Mouse (Mus musculus): ENCODE data around the gene Fgfr1op2. TPM values are rescaled to one million over a fixed set of nuclear protein-coding genes. Genes with fewer than 3 reads are reported as not detected.
A peak's percentile ranks its signal among the peaks of the same experiment; 100 is the strongest.

Fgfr1op2 gene
- total RNA-seq, 2 experiments from 2014 or later = 78.3 to 80.9 TPM

DNA sequence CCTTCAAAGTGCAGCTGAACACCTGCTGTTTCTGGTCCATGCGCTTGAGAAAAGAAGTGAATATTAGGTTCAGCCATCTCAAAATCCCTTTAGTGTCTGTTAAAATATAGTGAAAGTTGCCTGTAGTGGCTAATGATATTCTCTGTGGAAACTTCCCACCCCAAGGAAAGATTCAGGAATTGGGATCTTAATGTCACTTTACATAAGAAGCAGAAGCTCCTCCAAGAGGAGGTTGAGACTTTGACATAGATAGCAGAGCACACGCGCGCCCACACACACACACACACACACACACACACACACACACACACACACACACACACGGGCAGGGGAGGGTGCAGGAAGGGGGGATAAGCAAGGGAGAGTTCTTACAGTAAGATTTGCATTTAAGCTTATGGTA is 8.1 kb downstream of the Fgfr1op2 start:
- no peak for DNase-seq (ENCODE audit: low spot score in 2 of 2)

DNA sequence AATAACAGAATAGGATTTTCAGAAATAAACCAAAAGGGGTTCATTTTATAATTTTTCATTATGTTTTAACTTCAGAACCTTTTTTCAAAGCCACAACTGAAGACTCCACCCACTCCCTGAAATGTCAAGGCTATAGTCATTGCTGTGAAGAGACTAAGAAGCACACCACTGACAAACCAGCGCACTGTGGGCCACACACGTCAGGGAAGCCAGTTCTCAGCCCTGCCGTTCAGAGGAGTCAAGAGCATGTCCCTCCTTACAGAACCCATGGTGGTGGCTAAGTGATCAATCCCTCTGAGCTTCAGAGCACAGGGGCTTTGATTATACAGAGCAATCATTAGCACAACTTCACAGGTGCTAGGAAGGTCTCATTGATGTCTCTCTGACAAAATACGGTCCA is 25.6 kb downstream of the Fgfr1op2 start:
- DNase-seq (ENCODE audit: low spot score in 2 of 2) = no peak

DNA sequence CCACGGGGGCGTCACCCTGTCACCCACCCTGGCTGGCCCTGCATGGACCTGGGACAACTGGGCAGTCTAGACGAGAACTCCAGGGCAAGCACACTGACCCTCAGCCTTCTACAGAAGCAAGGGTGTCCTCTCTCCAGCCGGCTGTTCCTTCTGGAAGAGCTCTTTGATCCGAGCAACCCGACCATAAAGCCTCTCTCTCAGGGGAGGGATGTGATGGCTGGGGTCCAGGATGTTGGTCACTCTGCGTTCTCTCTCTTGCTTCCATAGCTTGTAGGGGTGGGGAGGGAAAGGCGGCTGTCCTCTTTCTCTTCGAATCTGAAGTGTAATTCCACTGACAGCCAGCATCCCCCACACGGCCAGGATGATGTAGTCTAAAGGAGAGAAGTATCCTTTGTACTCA is 26.6 kb downstream of the Fgfr1op2 start:
- no peak for DNase-seq (ENCODE audit: low spot score in 2 of 2)

DNA sequence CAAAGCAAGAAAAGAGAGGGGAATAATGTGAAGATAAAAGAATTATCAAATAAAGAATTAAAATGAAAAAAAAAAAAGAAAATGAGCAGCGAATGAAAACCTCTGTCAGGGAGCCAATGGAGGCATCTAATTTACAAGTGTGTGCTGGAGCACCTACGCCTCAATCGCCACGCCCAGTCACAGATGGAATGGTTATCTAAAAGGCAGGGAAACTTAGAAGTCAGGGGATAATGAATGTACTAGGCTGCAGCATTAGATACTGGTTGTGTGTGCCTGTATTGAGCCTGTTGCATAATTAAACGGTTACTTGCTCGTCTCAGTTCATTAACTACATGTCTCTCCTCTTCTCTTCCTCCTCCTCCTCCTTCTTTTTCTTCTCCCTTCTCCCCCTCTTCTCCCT is 34.4 kb downstream of the Fgfr1op2 start:
- DNase-seq (ENCODE audit: low spot score in 2 of 2) = no peak

DNA sequence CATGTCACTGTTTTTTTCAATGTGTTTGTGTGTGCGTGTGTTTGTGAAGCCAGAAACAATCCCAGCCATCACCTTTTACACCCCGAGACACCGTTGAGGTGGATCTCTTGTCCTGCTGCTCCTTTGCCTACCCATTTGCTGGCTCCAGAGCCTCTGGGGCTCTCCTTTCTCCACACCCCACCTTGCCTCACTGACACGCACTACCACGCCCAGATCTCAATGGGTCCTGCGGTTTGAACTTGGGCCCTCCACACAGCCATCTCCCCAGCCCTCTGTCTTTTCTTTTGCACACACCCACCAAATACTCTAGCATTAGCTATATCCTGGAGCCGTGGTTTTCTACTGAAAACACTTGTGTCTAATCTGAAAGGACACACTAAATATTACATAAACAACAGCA is 34.9 kb downstream of the Fgfr1op2 start:
- DNase-seq (ENCODE audit: low spot score in 2 of 2) = no peak

DNA sequence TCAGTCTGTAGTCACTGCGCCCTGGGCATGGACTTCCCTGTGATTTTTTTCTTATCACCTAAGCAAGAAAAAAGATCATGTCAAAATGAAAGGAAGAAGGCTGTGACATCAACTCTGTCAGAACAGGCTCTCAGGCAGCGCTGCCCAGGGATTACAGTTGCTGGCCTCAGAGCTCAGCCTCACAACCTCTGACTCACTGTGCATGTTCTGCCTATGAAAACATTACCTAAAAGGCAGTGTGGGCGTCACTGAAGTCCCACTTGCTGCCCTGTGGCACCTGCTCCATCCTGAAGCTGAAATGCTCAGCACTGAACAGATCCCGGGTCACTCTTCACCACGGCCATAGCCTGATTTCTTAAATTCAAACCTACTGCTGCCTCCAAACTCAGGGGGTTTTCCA is 35.7 kb downstream of the Fgfr1op2 start:
- no peak for DNase-seq (ENCODE audit: low spot score in 2 of 2)

DNA sequence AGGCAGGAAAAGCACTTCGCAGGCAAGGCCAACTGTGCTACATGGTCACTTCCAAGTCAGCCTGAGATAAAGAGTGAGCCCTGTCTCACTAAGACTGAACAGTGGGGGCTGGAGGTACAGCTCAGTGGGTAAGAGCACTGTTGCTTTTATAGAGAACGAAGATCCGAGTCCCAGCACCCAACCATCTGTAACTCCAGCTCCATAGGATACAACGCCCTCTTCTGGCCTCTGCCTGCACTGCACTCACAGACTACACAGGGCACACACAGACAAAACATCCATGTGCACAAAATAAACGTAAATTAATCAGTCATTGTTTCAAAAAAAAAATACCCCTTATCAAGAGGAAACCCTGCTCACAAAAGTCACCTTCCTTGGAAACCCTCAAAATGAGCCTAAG is 36.9 kb downstream of the Fgfr1op2 start:
- no peak for DNase-seq (ENCODE audit: low spot score in 2 of 2)

DNA sequence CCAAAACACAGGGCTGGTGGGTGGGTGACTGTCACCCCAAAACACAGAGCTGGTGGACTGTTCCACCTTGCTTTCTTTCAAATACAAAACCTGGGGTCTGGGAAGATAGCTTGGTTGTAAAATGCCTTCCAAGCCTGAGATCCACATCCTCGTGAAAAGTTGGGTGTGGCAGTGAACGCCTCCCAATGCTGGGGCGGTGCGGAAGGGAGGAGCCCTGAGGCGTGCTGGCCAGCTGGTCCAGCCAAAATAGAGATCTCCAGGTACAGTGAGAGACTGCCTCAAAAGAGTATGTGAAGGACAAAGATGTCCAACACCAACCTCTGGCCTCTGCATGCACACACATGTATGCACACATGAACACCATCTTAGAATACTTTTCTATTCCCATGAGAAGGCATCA is 37.5 kb downstream of the Fgfr1op2 start:
- no peak for DNase-seq (ENCODE audit: low spot score in 2 of 2)

DNA sequence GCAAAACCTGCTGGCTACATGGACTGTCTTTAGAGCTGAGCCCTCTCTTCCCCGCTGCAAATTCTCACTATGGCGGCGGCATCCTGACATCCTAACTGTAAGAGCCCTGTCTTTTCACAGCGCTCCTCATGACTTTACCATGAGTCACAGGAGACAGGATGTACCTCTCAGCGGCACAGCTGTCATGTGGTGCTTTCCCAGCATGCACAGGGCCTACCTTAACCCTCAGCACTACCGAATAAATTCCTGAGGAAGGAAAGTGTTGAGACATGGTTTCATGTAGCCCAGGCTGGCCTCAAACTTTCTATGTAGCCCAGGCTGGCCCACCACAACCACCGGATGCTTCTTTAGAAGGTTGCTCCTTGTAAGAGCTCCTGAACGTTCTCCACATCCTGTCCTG is 38.9 kb downstream of the Fgfr1op2 start:
- no peak for DNase-seq (ENCODE audit: low spot score in 2 of 2)

DNA sequence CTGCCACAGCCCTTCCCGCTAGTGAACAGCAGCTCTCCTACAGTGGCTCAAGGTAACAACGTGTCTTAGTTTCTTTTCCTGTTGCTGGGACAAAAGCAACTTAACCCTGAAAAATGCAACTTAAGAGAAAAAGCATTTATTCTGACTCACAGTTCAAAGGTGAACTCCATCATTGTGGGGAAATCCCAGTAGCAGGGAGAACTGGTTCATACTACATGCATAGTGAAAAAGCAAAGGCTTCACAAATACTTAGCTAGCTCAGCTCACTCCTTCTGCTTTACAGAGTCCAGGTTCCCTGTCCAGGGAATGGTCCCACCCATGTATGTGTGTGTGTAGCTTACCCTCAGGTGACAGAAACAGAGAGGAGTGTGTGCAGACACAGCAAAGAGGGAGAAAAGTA is 39.7 kb downstream of the Fgfr1op2 start:
- DNase-seq (ENCODE audit: low spot score in 2 of 2) = no peak

DNA sequence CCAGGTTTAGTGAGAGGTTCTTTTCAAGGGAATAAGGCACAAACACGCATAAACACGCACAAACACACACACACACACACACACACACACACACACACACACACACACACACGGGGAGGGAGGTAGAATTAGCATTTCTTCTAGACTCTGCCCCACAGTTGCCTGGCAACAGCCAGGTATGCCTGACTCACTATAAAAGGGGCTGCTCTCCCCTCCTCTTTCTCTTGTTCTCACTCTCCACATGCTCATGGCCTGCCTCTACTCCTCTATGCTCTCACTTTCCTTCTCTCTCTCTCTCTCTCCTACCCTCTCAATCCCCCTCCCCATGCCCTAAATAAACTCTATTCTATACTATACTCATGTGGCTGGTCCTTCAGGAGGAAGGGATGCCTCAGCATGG is 51.1 kb downstream of the Fgfr1op2 start:
- DNase-seq (ENCODE audit: low spot score in 2 of 2) = no peak

DNA sequence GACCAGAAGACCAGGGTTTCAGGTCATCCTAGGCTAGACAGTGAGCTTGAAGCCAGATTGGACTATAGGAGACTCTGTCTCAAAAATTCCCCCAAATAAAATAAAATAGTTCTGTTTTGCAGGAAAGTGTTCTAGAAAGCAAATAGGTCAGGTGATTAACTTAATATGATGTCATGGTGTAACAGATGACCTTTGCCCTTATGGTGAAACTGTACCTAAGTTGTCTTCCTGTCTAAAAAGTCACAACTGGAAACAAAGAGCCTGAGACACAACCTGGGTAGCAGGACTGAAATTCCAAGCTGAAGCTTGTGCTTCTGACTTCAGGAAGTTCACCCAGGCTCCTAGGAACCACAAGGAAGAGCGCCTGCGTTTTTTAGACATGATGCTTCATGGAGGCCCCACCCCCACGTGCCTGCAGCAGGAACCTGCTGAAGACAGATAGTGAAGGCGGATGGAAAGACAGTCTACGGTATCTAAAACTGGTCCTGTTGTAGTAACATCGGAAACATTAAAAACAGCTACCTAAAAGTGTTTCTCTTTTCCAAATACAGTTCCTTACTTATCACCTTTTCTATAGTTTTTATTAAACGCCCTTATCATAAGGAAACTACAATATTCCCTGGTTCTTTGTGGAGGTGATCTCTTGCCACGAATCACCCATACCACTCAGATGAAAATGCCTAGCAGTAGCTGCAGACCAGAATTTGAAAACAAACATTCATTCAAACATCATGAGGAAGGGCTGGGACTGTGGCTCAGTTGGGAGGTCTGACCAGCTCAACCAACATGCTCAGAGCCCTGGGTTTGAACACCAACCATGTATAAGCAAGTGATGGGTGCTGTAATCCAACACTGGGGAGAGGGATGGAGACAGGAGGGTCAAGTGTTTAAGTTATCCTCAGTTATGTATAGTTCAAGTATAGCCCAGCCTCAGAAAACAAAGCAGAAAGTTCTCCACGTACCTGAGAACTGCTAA is 53.1 kb downstream of the Fgfr1op2 start:
- DNase-seq (ENCODE audit: low spot score in 2 of 2) = no peak

DNA sequence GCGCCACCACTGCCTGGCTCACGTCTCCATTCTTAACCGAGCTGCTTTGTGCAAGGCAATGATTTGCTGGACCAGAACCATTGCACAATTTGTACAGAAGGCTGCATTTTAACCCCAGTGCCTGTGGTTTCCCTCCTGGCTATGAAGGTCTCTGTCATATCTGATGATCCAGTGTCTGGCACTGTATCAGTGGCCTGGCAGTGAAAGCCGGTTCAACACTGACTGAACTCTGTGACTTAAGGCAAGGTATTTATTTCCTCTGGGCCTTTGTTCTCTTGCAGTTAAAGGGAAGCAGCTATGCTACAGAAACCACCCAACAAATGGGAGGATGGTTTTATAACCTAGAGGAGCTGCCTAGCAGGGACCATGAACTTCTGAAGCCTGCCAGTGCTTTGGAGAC is 54.0 kb downstream of the Fgfr1op2 start:
- DNase-seq (ENCODE audit: low spot score in 2 of 2) = no peak

DNA sequence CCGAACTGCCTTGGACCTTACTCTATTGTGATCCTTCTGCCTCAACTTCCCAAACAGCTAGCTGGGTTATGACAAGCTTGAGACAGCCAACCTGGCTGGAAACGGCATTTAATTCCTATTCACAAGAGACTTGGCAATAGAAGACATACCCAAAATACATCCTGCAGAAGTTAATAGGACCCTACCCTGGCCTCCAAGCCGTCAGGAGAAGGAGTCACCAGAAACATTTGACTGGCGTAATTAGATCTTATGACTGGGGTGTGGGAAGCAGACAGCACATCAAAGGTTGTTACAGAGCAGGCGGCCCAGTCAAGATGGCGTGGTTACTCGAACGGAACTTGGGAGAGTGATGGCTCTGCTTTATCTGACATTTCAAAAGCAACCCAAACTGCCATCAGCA is 54.8 kb downstream of the Fgfr1op2 start:
- DNase-seq (ENCODE audit: low spot score in 2 of 2) = no peak

DNA sequence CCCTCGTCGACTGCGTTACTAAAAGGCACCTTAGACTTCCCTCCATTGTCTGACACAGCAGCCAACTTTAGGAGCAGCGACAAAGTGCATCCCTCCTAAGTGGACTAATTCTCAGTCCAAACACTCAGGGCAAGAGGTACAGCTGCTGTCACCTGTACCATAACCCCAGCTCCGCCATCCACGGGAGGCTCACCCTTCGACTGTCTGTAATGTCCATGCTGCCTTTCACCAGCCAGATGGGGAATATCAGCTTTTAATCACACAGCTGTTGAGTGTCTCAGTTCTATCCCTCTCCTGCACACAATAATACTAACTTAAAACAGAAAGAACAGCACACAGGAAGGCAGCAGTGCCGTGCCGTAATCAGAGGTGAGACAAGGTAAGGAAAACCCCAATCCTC is 55.4 kb downstream of the Fgfr1op2 start:
- DNase-seq (ENCODE audit: low spot score in 2 of 2) = no peak

DNA sequence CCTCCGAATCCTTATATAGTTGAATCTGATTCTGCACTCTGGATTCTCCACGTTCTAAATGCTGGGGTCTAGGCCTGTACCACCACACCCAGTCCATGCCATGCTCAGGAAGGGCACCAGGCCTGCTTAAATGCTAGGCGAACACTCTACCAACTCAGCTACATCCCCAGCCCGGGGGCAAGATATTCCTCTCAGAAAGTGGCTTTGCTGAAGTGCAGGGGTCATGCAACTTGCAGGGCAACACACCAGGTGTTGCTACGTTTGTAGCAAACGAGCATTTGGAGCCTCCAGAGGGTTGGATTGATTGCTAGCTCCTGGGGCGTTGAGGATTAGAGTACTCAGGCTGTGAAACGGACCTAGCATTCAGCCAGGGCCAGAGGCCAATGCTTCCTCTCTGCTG is 56.1 kb downstream of the Fgfr1op2 start:
- no peak for DNase-seq (ENCODE audit: low spot score in 2 of 2)

DNA sequence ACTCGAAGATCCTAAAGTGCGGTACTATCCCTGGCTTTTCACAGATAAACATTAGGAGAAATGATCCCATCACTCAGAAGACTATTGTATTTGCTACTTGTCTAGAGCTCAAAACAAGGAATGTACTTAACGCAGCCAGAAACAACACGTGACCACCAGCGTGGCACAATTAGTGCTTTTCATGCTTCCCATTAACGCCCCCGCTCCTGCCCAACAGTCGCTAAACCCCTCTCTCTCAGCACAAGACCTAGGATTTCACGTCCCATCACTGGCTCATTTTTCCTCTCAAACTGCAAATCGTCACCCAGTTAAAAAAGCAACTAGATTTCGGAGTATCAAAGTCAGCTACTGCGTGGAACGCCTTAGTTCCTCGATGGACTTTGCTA is 56.6 kb downstream of the Fgfr1op2 start:
- peak; percentile 41 to 59 for DNase-seq (ENCODE audit: low spot score in 2 of 2)

DNA sequence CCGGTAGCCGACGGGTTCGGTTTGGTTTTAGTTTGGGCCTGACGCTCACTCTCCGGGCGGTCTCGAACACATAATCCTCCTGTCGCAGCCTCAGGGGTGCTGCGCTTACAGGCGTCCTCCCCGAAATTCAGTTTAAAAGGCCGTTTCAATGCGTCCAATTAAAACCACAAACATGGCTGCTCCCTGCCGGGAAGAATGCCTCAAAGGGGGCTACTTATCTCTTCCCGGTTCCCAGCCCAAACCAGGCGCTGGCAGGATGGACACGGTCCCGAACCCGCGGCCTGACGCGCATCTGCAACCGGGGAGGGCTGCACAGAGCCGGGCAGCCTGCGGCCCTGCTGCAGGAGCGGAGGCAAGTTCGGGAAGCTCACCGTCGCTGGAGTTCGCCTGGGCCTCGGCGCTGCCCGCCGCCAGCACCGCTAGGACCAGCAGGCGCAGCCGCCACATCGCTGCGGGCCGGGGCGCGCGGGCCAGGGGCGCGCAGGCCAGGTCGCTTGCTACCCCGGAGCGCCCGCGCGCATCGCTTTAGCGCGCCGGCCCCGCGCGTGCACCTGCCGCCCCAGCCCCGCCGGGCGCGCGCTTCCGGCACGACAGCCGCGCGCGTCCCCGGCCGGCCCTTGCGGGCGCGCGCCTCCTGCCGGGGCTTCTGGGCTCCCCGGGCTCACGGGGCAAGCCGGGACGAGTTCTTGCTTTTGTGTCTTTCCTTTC is 57.2 kb downstream of the Fgfr1op2 start:
- DNase-seq (ENCODE audit: low spot score in 2 of 2) = peak; percentile 62 to 77

DNA sequence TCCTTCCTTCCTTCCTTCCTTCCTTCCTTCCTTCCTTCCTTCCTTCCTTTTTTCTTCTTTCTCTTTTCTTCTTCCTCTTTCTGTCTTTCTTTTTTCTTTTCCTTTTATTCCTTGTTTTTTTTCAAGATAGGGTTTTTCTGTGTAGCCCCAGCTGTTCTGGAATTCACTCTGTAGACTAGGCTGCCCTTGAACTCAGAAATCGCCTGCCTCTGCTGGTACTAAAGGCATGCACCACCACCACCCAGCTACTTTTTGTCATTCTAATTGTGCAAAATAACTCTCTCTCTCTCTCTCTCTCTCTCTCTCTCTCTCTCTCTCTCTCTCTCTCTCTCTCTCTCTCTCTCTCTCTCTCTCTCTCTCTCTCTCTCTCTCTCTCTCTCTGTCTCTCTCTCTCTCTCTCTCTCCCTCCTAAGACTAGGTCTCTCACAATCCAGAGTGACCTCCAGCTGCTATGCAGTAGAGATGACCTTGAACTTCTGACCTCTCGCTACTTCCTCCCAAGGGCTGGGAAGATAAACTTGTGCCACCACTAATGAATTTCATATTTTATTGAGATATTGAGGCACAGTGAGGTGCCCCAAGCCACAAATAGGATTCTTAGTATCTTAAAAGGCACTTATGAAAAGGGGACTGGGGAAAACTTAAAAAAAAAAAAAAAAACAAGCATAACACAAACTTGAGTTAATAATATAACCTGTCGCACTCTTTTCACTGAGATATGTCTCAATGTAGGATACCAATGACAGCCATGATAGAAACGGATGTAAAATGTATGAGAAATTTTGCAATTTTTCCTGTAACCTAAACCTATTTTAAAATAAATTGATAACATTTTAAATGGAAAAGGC is 58.0 kb downstream of the Fgfr1op2 start:
- DNase-seq (ENCODE audit: low spot score in 2 of 2) = no peak

DNA sequence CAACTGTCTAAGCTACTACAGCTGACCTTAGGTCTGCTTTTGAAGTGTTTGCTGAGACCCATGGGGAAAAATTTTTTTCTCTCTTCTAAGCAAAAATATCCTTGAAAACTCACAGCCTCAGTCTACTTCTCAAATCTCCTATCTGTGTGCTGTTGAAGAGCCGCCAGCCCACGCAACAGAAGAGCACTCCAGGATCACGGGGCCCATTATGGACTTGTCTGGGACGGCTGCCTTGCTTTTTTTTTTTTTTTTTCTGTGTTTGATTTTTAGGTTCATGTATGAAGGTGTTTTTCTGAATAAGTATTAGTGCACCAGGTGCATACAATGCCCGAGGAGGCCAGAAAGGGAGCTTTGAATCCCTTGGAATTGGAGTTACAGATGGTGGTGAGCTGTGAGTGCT is 59.5 kb downstream of the Fgfr1op2 start:
- DNase-seq (ENCODE audit: low spot score in 2 of 2) = no peak

DNA sequence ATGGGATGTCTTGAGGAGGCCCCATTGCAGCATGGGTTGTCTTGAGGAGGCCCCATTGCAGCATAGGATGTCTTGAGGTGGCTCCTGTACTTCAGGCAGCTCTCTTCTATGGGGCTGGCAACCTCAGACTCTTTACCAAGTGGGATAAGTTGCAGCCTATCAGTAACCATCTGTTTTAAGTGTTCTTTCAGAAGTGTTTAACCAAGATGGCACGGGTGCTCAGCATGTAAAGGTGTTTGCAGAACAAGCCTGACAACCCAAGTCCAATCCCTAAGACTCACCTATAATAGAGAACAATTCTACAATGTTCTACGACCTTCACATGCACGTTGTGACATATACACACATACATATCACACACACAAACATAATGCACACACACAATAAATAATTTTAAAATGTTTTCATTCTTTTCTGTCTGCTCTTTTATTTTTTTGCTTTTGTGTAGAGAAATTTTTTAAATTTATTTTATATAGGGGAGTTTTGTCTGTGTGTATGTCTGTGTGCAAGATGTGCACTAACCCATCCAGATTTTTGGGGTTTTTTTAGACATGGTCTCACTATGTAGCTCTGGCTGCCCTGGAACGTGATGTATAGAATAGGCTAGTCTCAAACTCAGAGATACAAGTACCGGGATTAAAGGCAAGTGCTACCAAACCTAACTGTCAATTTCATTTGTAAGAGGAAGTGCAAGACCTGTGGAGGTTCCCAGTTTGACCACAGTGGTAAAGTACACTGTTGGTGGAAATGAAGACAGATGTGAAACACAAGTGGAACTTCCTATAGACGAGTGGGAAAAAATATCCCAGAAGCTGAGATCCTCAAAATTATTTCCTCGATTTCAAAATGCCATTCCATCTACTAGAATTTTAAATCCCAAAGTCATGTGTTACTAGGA is 63.3 kb downstream of the Fgfr1op2 start:
- no peak for DNase-seq (ENCODE audit: low spot score in 2 of 2)
